Mouse (Mus musculus) liver, embryonic 18 days (tissue): ENCODE measurements around the gene Vmn2r106. TPM values are rescaled to one million over a fixed set of nuclear protein-coding genes. Genes with fewer than 3 reads are reported as not detected.

Experiments used
- polyA plus RNA-seq: library from polyadenylated mRNA; depleted of rRNA; stranded (reverse); fragments of >200 nt; gene quantifications from 2 replicates; pipeline ENCODE4 v1.2.3, GENCODE M21; 2012; rRNA removed

The Vmn2r106 gene
- polyA plus RNA-seq, result not detected in 2 replicates

DNA sequence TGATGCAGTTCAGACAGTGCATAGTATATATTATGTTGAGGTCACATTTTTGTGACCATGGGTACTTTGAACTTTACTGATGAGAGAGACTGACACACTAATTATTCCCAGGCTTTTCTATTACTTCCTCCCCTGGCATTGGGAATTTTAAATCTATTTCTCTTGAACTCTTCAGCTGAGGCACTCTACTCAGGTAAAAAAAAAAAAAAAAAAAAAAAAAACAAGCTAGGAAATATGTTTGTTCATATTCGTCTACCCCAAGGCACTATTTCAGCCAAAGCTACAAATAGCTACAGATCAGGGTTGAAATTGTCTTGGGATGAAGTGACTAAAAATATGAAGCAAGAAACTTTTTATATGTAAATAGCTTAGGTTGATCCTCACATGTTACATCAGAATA, at the start of gene Vmn2r106:
Gene Vmn2r106 (minus strand): TSS at position 101 of the 400 bp plus-strand sequence.

DNA sequence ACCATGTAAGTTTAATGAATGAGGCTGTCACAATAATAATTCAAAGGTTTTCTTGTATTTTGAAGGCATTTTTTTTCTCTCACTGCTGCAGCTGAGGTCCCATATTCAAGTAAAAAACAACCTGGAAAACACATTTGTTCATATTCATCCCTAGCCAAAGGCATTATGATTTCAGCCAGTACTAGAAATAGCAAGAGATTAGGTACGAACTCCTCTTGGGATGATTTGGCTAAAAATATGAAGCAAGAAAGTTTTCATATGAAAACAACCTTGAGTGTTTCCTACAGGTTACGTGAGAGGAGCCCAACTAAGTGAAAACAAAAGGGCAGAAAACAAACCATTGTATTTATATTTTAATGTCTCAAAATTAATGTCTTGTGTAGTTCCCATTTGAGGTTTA, 50.4 kb downstream of the Vmn2r106 start, which contains the start of gene Vmn2r105:
Gene Vmn2r105 (minus strand): TSS at position 101 of the 400 bp plus-strand sequence.

Other genes with a start within 250 kb of the Vmn2r106 start
- gene Vmn2r104, start 237.2 kb downstream of the Vmn2r106 start, polyA plus RNA-seq, result not detected in 2 replicates
- gene Fpr-rs7, start 171.3 kb downstream of the Vmn2r106 start, polyA plus RNA-seq, result not detected in 2 replicates
- gene Fpr-rs6, start 102.5 kb downstream of the Vmn2r106 start, polyA plus RNA-seq, result not detected in 2 replicates
- gene Vmn2r105, start 50.5 kb downstream of the Vmn2r106 start, polyA plus RNA-seq, result not detected in 2 replicates
- gene Vmn2r107, start 59.7 kb upstream of the Vmn2r106 start, polyA plus RNA-seq, result not detected in 2 replicates
- gene Vmn1r224, start 128.6 kb upstream of the Vmn2r106 start, polyA plus RNA-seq, result not detected in 2 replicates
- gene Vmn2r108, start 195.8 kb upstream of the Vmn2r106 start, polyA plus RNA-seq, result not detected in 2 replicates
- gene Vmn1r225, start 212.6 kb upstream of the Vmn2r106 start, polyA plus RNA-seq, result not detected in 2 replicates